Mouse (Mus musculus): ENCODE data around the gene Akr1b7. TPM values are rescaled to one million over a fixed set of nuclear protein-coding genes. Genes with fewer than 3 reads are reported as not detected.
"Not testable (repeated sequence)": the region's sequence is repeated elsewhere in the genome, so short reads cannot be mapped to it uniquely, and the experiment has no call there.

Gene Akr1b7
- total RNA-seq (2014; fragmentation: Nextera tagmentation) (not detected in 2 replicates), total RNA-seq (2017) (not detected in 2 replicates)

DNA sequence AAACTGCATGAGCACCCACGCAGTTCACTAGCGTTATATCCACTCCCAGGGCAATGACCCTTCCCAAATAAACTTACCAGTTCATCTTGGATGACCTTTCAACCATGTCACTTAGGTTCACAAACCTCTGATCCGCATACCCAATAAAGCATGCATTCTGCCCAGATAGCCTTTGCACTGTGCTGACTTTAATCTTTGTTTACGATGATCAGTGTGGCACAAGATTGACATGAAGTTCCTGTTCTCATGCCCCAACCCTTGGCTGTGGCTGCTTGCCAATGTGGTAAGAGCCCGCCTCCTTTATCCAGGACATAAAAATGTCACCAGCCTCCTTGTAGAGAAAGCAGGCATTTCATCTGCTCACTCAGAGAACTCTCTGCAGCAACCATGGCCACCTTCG lies at the start of gene Akr1b7:
Akr1b7 (plus strand) TSS at position 312 of the 400 bp plus-strand sequence.
- ATAC-seq (replicated peaks; ENCODE audit: low FRiP score, low TSS enrichment, poor library complexity, severe bottlenecking) = peak; percentile 57; the same call in 1 of the 2 replicates

DNA sequence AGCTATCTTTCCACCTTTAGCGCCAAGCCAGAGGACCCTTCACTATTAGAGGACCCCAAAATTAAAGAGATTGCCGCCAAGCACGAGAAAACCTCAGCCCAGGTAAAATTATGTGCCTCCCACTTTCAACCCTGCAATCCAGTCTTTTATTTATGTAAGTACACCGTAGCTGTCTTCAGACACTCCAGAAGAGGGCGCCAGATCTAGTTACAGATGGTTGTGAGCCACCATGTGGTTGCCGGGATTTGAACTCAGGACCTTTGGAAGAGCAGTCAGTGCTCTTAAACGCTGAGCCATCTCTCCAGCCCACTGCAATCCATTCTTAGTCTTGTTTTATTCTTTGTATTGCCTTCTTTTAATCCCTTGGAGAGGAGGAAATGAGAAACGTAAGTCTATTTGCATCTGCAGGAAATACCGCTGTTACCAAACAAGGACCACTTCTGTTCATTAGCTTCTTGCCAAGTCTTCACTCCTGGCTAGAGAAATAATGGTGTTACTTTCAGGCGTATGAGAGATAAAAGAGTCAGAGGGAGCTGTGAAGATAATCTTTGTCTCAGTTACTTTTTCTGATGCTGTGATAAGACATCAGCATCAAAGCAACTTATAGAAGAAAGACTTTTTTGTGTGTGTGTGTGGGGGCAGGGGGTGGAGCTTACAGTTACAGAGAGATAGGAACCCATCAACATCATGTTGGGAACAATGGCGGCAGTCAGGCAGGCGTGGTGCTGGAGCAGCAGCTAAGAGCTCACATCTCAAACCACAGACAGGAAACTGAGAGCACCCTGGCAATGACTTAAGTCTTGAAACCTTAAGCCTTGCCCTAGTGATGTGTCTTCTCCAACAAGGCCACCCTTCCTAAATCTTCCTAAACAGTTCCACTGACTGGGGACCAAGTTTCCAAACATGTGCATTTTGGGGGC lies 47.7 kb upstream of the Akr1b7 start:
- no peak for ATAC-seq (replicated peaks; ENCODE audit: low FRiP score, low TSS enrichment, poor library complexity, severe bottlenecking)

DNA sequence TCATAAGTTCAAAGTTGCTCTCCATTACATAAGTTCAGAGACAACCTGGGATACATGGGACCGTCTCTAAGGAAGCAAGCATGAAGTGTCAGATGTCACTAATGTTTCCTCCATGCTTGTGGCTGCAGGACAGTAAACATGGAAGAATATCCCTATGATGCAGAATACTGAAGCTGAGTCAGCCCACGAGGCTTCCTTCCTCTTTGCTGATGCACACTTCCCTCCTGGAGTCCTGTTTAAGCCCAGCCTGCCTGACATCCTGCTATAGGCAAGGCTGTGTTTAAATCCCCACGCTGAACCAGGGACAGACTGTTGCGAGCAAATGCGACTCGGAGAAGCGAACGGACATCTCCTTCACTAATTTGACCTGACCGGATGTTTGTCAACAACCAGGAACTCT lies 44.1 kb upstream of the Akr1b7 start:
- ATAC-seq (replicated peaks; ENCODE audit: low FRiP score, low TSS enrichment, poor library complexity, severe bottlenecking) = no peak

DNA sequence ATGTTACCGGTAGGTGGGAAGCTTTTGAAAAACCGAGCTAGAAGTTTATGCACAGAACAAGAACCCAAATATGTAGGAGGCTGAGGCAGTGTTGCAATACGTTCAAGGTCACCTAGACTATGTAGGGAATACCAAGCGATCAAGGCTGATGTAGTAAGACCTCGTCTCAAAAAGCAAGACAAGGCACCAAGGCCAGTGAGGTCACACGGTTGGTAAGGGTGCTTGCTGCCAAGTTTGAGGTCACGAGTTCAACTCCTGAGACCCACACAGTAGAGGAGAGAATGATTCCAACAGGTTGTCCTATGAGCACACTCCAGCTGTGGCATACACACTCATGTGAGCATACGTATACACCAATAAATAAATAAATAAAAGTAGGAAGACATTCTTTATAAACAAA lies 42.1 kb upstream of the Akr1b7 start:
- ATAC-seq (replicated peaks; ENCODE audit: low FRiP score, low TSS enrichment, poor library complexity, severe bottlenecking) = no peak

DNA sequence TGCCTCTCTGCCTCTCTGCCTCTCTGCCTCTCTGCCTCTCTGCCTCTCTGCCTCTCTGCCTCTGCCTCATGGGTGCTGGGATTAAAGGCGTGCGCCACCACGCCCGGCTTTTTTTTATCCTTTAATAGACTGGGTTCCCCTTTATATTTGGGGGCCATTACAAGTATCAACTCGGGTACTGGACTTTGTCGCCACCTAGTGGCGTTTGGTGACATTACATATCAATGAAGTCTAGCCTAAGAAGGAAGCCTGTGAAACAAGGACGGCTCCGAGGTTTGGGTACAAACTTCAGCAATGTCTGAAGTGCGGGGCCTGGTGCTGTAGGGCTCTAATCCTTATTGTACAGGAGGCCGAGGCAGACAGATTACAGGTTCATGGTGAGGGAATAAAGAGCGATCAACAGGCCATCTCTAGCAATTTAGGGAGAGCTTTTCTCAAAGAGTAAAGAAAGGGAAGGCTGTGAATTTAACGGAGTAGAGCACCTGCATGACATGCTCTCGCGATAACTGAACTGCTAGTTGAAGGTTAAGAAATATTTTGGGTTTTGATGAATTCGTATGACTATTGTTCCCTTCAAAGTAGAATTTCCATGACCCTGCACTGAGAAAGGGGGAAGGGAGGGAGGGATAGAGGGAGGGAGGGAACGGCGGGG lies 40.3 kb upstream of the Akr1b7 start:
- ATAC-seq (replicated peaks; ENCODE audit: low FRiP score, low TSS enrichment, poor library complexity, severe bottlenecking) = peak; percentile 97

DNA sequence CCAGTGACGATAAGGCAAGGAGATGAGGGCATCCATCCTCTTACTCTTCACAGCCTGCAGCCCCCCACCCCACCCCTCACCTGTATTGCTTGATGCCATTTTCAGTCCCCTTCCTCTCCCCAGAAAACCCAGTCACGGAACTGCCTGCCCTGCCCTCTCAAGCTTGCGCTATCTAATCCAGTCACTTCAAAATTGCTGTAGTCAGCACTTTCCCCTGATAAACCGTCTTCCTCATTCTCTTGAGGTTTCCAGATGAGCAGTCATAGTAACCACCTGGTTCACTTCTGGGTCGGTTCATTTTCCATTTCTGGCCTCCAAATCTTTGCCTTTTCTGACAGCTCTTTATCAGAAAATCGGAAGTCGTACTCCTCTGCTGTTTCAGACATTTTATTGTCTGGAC lies 38.3 kb upstream of the Akr1b7 start:
- ATAC-seq (replicated peaks; ENCODE audit: low FRiP score, low TSS enrichment, poor library complexity, severe bottlenecking) = no peak

DNA sequence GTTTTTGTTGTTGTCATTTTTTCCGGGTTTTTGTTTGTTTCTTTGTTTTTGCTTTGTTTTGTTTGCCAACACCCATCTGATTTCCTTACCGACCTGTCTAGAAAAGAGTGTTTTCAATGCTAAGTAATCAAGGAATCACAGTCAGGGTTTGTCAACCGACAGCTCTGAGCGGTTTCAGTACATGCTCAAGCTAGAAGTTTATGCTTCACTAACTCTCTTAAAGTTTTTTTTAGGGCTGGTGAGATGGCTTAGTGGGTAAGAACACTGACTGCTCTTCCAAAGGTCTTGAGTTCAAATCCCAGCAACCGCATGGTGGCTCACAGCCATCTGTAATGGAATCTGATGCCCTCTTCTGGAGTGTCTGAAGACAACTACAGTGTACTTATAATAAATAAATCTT lies 36.2 kb upstream of the Akr1b7 start:
- not testable (repeated sequence) for ATAC-seq (replicated peaks; ENCODE audit: low FRiP score, low TSS enrichment, poor library complexity, severe bottlenecking)

DNA sequence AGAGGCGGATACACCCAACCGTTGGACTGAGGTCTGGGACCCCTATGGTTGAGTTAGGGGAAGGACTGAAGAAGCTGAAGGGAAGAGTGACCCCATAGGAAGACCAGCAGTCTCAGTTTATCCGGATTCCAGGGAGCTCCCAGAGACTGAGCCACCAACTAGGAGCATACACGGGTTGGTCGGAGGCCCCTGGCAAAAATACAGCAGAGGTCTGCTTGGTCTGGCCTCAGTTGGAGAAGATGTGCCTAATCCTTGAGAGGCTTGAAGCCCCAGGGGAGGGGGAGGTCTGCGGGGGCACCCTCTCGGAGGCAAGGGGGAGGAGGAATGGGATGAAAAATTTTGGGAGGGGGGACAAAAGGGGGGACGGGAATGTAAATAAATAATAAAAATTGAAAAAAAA lies 28.7 kb upstream of the Akr1b7 start:
- ATAC-seq (replicated peaks; ENCODE audit: low FRiP score, low TSS enrichment, poor library complexity, severe bottlenecking) = no peak

DNA sequence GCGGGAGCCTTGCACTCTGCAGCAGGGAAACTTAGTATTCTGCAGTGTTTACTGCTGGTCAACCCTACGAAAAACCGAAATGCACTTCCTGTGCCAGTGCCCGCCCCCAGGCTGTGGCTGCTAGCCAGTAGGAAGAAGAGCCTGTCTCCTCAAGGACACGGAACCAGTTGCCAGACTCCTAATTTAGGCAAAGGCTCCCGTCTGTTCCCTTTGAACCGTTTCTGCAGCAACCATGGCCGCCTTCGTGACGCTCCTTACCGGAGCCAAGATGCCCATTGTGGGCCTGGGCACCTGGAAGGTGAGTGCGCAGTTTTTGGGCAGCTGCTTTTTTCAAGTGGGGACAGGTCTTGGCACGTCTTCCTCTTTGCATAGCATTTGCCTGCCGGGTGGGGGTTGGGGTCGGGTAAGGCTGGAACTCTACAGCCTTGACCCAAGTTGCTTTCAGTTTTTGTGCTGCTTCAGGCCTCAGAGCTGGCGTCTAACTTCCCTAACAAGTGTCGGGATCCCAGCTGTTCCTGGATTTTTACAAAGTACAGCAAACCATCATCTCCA lies 27.9 kb upstream of the Akr1b7 start, which contains the start of gene Akr1b10:
Akr1b10 (plus strand) TSS at position 109 of the 552 bp plus-strand sequence.
- peak; percentile 82 for ATAC-seq (replicated peaks; ENCODE audit: low FRiP score, low TSS enrichment, poor library complexity, severe bottlenecking)

DNA sequence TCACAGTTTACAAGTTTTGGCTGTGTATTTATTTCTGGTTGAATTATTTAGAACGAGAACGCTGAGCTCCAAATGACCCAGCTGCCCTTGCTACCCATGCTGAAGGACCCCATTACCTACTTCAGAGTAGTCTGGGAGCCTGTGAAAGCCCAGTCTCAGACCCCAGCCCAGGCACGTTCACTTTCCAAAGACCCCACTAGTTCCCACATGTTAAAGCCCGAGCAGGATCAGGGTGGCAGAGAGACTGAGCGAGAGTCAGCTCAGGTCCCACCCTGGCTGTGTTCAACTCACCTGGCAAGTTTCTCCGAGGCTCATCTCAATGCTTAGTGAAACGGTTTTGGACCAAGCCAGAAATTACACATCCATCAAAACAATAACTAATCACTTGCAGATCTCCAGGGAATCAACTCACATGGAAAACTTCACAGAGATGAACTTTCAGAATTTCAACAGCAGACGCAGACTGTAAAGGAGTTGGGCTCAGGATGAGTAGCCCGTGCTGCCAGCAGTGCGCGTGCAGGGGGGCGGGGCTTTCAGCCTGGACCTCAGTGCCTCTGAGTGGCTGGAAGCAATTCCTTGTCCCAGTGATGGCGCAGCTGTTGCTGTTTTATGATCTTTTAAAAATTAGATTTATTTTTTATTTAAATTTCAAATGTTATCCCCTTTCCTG lies 27.3 kb upstream of the Akr1b7 start:
- ATAC-seq (replicated peaks; ENCODE audit: low FRiP score, low TSS enrichment, poor library complexity, severe bottlenecking) = peak; percentile 75

DNA sequence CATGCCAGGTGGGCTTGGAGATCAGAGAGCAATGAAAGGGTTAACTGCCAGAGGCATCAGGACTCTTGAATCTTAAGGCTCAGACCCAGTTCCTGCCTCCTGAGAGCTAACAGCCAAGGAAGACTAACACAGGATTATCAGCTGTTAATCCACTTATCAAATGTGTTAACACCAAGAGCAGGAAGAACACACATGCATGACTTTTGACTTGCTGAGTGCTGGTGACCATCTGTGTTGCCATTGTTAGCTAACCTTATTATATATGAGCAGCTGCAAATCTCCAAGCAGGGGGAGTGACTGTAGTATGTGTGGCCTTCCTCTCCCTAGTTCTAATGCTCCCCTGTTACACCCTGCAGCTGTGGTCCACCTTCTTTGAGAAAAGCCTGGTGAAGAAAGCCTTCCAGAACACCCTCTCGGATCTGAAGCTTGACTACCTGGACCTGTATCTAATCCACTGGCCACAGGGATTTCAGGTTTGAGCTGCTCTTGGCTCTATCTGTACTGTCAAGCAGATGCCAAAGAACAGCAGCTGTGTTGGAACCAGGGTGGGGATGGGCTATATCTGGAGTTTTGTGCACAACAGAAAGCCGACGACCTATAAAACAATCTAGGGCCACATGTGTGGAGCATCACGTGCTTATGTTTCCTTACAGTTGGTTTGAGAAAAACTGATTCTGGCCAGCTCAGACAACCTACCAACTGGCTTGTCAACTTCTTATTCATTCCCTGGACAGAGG lies 23.5 kb upstream of the Akr1b7 start:
- no peak for ATAC-seq (replicated peaks; ENCODE audit: low FRiP score, low TSS enrichment, poor library complexity, severe bottlenecking)

DNA sequence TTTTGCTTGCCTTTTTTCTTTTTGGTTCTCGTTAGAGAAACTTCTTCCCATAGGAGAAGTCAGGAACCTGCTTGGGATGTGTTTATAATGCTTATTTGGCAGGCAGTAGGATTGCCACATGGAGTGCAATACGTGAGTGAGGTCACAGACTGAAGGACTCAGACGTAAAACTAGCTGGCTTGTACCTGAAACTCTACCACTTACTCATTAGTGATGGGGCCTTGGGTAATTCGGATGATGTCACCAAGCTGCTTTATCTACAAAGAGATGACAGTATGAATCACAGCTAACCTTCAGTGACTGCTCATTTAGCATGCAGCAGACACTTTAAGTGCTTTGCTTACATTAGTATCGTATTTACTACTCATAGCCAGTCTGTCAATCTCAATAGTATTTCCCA lies 16.2 kb upstream of the Akr1b7 start:
- ATAC-seq (replicated peaks; ENCODE audit: low FRiP score, low TSS enrichment, poor library complexity, severe bottlenecking) = no peak

DNA sequence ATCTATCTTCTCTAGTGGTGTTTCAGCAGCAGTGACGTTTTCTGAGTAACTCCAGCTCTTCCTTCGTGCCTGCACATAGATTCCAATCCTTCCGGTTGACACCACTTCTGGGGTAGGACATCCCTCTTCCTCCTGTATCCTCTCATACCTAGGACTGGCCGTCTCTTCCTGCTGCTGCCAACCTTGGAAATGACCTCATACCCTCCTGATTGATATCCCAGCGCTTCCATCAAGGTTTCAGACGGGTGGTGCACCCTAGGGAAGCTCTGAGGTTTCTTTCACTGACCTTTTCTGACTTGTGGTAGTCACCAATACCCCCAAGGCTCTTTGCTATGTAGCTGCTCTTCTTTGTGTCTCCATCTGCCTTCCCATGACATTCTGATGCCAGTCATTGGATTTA lies 13.7 kb upstream of the Akr1b7 start:
- ATAC-seq (replicated peaks; ENCODE audit: low FRiP score, low TSS enrichment, poor library complexity, severe bottlenecking) = no peak

DNA sequence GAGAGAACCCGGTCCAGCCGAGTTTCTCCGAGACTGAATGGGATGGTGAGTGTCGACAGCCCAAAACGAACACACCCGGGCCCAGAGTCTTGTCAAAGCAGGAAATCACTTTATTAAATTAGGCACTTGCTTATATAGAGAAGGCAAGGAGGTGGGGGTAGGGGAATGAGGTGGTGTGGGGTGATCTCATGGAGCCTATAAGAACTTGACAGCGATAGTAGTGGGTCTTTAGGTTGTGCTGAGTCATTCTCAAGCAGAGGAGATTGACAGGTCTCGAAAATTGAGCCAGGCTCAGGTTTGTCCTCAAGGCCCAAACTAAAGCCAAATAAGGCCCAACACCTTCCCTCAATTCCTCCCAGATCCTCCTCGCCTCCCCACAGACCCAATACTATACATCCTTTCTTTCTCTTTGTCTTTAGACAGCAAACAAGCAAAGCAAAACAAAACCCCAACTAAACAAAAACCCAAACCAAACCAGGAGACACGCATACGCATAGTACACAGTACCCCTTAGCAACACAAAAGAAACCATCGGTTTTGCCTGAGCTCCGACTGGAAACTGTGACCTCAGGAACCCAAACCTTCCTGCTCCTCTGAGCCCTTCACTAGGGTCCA lies 12.4 kb upstream of the Akr1b7 start:
- ATAC-seq (replicated peaks; ENCODE audit: low FRiP score, low TSS enrichment, poor library complexity, severe bottlenecking) = no peak

DNA sequence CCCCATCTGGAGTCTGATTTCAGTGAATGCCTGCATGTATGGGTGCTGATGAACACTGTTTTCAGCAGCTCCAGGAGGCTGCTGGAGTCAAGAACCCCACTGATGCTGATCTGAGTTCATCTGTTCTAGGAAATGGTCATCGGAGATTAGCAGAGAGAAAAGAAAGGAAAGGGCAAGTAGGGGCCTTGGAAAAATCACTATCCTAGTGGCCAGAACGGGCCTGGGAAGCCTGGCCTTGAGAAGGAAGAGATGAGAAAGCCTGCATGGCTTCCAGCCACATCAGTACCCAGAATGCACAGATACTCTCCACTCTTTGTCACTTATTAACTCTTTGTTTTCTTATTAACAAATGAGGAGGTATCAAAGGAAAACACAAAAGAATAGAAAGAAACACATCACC lies 11.4 kb upstream of the Akr1b7 start:
- ATAC-seq (replicated peaks; ENCODE audit: low FRiP score, low TSS enrichment, poor library complexity, severe bottlenecking) = no peak

DNA sequence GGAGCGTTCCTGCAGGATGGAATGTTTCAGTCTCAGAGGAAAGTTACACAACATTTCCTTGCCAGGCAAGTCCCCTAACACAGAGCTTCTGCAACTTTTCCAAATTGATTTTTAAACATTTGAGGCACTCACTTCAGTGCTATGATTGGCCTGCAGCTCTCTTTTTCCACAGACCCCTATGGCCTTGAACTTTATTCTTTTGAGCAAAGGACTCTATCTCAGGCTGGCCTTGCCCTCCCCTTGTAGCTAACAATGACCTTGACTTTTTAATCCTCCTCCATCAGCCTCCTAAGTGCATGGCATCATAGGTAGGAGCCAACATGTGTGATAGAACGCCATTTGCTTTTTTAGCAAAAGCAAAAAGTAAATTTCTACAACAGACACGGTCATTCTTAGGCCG lies 5.4 kb upstream of the Akr1b7 start:
- no peak for ATAC-seq (replicated peaks; ENCODE audit: low FRiP score, low TSS enrichment, poor library complexity, severe bottlenecking)

DNA sequence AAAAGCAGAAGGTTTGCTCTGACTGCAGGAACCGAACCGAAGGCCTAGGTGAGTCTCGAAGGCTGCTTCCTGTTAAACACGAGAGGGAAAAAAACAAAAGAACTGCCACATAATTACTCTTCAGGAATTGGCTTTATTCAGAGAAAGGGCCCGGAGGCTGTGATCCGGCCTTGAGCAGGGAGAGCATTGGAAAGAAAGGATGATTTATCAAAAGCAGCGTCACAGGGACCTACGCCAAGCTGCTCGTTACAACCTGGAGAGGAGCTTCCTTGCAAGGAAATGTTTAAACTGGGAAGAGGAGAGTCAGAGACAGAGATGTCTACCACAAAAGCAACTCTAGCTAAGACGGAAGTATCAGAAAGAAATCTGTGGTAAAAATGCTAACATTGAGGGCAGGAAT lies 4.7 kb upstream of the Akr1b7 start:
- no peak for ATAC-seq (replicated peaks; ENCODE audit: low FRiP score, low TSS enrichment, poor library complexity, severe bottlenecking)

DNA sequence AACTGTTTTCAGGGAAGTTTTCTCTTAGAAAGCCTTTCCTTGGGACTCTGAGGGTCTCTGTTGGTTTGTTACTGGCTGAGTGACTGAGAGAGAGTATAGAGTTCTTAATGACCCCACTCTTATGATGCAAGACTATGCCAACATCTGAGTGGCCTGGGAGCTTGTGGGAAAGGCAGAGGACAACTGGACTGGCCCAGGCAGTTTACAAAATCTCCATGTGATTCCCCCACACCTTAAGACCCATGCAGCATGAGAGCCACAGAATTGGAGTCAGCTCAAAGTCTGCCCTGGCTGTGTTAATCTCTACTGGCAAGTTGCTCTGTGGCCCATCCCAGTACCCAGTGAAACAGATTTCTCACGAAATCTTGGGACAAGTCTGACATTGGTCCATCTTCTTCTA lies 554 bp downstream of the Akr1b7 start:
- no peak for ATAC-seq (replicated peaks; ENCODE audit: low FRiP score, low TSS enrichment, poor library complexity, severe bottlenecking)

DNA sequence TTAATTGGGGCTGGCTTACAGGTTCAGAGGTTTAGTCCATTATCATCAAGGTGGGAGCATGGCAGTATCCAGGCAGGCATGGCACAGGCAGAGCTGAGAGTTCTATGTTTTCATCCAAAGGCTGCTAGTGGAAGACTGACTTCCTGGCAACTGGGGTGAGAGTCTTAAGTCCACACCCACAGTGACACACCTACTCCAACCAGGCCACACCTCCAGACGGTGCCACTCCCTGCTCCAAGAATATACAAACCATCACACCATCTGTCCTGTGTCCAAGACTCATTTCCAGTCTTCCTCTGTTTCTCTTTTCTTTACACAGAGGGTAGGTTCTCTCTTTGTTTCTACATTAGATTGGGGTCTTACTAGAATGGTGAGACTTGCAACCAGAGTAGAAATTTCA lies 1.3 kb downstream of the Akr1b7 start:
- ATAC-seq (replicated peaks; ENCODE audit: low FRiP score, low TSS enrichment, poor library complexity, severe bottlenecking) = not testable (repeated sequence)

Measured in megakaryocyte-erythroid progenitor cell, adult 5-6 weeks (primary cell).